Mouse (Mus musculus): ENCODE measurements around the gene Zscan2. TPM values are rescaled to one million over a fixed set of nuclear protein-coding genes. Genes with fewer than 3 reads are reported as not detected.
A peak's percentile ranks its signal among the peaks of the same experiment; 100 is the strongest.

Gene Zscan2
- total RNA-seq, 2 experiments from 2014 or later: 6.5 to 6.8 TPM

DNA sequence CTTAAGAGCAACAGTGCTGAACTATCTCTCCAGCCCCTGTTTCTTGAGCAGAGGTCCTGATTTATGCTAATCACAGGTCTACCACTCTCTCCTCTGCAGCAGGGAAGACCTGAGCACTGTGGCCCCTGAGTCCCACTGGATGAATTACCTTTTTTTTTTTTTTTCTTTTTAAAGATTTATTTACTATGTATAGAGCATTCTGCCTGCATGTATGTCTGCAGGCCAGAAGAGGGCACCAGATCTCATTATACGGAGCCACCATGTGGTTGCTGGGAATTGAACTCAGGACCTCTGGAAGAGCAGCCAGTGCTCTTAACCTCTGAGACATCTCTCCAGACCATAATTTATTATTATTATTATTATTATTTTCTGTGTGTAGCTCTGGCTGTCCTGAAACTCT lies 24.9 kb downstream of the Zscan2 start:
- no peak for DNase-seq

- DNase-seq: peak; percentile 56
Observed at GRCm38 (mm10) chr7:80888595-80888994, 27.9 kb downstream of the Zscan2 start.

DNA sequence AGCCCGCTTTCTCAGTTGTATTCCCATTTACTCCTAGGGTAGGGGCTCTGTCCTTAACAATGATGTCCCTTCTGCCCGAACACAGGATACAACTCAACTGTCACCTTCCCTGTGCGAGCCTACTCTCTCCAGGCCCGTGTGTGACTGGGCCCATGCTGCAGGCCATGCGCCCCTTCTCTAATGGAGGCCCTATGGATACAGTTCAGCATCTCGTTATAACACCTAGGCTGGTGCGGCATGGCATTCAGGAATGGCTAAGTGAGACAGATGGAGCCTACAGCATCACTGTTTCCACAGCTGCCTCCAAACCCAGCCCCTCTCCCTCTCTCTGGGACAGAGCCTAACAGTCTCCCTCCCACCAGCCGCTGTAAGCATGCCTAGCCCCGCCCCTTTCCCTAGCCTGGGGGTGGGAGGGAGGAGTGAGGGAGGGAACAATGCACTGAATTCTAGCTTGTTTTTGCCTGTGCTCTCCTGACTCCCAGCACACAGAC lies 28.3 kb downstream of the Zscan2 start:
- DNase-seq: peak; percentile 73

GRCm38 (mm10) chr7:80889841-80890241 lies 29.1 kb downstream of the Zscan2 start:
- peak; percentile 67 for DNase-seq

DNA sequence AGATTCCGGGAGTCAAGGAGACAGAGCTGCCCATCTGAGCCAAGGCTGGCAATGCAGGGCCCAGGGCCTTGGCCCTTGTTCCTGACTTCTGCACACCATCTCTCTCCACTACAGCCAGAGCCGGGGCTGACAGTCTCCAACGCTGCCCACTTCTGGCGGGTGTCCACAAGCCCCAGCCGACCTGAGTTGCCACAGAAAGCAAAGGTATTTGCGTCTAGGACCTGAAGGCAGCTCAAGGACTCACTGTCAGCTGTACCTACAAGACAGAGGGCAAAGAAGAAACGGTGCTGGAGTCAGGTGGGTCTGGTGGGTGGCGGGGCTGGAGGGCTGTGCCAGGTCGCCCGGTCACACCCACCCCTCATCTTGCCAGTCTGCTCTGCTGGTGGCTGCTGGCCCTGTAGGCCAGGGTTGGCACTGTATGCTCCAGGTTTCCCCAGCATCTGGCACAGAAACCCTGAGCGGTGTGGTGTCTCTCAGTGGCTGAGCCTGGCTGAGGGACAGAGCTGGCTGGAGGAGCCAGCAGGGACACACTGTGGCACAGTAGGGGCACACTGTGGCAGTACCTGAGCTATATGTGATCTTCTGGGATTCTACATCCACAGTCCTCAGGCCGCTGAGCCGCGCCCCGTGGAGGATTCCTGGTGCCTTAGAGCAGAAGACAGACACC lies 32.5 kb downstream of the Zscan2 start:
- DNase-seq: peak; percentile 45

GRCm38 (mm10) chr7:80893753-80894129 lies 33.0 kb downstream of the Zscan2 start:
- peak; percentile 52 for DNase-seq

GRCm38 (mm10) chr7:80894196-80894595 lies 33.5 kb downstream of the Zscan2 start:
- DNase-seq: no peak

GRCm38 (mm10) chr7:80894815-80895519 lies 34.2 kb downstream of the Zscan2 start:
- no peak for DNase-seq

GRCm38 (mm10) chr7:80897134-80897533 lies 36.4 kb downstream of the Zscan2 start:
- no peak for DNase-seq

GRCm38 (mm10) chr7:80897721-80898120 lies 37.0 kb downstream of the Zscan2 start:
- DNase-seq: peak; percentile 20

DNA sequence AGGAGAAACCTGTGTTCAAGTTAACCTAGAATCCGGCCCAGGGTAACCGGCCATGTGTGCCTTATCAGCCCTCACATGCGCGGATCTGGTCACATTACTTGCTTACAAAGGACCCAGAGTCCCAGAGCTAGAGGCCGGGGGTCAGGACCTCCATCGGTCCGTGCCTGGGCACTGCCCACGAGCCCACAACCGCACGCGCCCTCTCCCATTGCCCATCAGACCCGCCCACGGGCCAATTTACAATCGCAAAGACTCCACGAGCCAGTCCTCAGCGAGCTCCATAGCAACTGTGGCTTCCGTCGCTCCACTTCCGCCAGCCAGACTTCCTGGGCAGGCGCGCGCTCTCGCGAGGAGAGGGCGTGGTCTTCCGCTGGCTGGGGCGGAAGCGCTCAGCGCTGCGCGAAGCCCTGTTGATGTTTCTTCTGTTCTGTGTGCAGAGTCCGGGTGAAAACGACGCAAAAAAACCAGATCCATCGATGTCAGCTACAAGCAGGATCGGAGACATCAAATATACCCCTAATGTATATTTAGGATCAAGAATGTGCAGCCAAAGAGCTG lies 40.3 kb downstream of the Zscan2 start, which contains the start of gene Wdr73:
Wdr73 (minus strand) TSS at position 326 of the 558 bp plus-strand sequence.
- DNase-seq: peak; percentile 94

DNA sequence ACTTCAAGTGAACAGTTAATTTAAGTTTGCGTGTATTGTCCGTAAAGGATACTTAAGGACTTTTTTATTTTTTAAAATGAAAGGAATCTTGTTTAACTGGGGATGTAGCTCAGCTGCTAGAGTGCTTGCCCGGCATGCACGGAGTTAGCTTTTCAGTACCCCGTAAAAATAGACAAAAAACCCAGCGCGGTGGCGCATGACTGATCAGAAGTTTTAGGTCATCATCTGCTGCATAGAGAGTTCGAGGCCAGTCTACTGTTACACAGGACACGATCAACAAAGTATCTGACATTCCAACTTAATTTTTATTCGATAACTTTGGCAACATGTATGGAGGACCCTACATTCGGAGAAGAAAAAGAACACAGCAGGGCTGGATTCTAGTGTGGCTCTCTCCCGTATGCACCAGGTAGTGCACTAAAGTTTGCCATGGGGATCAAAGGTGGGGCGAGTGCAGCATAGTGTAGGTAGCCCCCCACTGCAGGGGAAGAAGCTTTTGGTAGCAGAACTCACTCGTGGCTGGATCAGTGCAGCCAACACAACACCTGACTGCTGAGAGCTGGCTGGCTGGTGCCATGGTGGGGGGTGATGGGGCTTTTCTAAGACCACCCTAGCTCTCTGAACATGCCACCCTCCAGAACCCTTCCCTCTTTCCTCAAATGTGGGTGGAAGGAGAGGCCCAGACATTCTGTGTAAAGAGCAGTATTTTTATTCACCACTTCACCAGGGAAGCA lies 41.0 kb downstream of the Zscan2 start:
- DNase-seq: peak; percentile 21

GRCm38 (mm10) chr7:80903625-80904422 lies 43.1 kb downstream of the Zscan2 start:
- DNase-seq: no peak

DNA sequence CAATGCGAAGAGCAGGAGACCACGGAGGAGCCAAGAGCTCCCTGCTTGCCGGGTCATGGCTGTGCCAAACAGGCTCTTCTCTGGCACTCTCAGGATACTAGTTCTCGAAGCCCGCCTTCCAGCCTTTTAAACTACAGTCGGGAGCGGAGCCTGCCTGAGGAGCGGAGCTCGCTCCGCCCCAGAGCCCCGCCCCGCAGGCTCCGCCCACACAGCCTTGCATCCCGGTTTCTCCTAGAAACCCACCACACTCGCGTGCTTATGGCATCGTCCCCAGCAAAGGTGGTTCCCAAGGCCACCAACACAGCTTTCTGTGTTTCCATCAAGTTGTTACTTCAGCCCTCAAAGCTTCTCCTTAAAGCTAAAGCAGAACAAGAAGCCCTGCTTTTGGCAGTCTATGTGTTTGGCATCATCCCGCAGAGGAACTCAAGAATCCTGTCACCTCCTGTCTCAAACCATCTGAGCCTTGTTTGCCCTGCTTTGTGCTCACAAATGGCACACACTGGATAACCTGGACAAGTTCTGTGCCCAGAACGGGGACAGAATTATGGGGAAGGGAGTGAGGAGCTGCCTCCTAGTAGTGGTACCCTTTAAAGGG lies 44.3 kb downstream of the Zscan2 start, which contains the start of gene Nmb:
Nmb (minus strand) TSS at position 156 of the 595 bp plus-strand sequence.
- DNase-seq: peak; percentile 84

DNA sequence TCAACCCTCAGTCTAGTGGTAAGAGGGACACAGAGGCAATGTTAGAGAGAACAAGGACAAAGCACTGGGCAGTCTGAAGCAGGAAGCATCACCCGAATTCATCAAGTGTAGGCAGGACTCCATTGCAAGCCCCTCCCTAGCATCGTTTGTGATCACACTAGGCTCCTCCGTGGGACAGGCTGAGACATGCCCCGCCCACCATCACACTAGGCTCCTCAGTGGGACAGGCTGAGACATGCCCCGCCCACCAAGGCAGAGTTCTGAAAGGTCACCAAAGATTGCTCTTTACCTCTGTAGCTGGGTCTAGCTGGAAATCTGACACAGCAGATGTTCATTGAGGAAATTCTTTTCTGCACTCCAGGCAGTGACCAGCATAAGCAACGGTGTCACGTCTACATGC lies 50.3 kb downstream of the Zscan2 start:
- DNase-seq: no peak

GRCm38 (mm10) chr7:80912496-80912895 lies 51.8 kb downstream of the Zscan2 start:
- no peak for DNase-seq

- DNase-seq: no peak
Observed at GRCm38 (mm10) chr7:80917916-80918465, 57.3 kb downstream of the Zscan2 start.

GRCm38 (mm10) chr7:80918982-80919646 lies 58.4 kb downstream of the Zscan2 start:
- no peak for DNase-seq

GRCm38 (mm10) chr7:80919647-80920008 lies 58.9 kb downstream of the Zscan2 start:
- no peak for DNase-seq

GRCm38 (mm10) chr7:80923165-80923564 lies 62.4 kb downstream of the Zscan2 start:
- DNase-seq: no peak

All from adrenal gland, postnatal 10 days (tissue).